Mouse (Mus musculus) spleen, postnatal 14 days (tissue): ENCODE results near the gene Tmem40.

Source experiments
- DNase-seq, 2 experiments: peaks; one replicate each; pipeline ENCODE4 v3.0.0; 2021 to 2022; ENCODE audit warnings: low spot score in 2 of 2

The Tmem40 gene

DNA sequence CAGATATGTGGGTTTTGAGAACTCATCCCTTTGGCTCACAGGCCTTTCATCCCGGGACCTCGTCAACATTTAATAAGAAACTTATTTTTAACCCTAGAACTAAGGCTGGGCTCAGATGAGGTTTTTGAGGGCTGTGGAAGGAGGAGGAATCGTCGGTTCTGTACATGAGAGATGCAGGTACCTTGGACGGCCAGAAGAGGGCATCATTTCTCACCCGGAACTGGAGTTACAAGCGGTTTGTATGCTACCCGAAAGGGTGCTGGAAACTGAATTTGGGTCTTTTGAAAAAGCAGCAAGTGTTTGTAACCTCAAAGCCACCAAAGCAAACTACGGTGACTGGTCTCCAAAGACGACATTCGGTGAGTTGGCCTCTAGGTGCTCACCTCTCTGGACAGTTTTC, 60.9 kb downstream of the Tmem40 start:
- no peak for DNase-seq

DNA sequence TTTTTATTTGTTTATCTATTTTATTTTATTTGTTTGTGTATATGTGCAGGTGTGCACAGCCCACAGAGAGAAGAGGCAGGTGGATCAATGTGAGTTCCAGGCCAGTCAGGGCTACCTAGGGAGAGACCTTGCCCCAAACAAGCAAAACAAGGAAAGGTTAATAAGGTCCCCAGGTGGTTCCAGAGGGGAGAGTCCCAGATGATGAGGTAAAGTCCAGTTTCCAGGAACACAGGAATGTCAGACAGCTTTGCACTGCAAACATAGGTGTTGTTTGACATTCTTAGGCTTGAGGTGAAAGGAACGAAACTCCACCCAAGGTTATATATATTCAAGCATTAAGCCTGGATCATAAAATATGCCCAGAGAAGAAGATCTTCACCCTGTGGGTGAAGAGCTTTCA, 61.4 kb downstream of the Tmem40 start:
- no peak for DNase-seq

- no peak for DNase-seq
These were observed 63.5 kb downstream of the Tmem40 start for GRCm38 (mm10) chr6:115698699-115699098.

DNA sequence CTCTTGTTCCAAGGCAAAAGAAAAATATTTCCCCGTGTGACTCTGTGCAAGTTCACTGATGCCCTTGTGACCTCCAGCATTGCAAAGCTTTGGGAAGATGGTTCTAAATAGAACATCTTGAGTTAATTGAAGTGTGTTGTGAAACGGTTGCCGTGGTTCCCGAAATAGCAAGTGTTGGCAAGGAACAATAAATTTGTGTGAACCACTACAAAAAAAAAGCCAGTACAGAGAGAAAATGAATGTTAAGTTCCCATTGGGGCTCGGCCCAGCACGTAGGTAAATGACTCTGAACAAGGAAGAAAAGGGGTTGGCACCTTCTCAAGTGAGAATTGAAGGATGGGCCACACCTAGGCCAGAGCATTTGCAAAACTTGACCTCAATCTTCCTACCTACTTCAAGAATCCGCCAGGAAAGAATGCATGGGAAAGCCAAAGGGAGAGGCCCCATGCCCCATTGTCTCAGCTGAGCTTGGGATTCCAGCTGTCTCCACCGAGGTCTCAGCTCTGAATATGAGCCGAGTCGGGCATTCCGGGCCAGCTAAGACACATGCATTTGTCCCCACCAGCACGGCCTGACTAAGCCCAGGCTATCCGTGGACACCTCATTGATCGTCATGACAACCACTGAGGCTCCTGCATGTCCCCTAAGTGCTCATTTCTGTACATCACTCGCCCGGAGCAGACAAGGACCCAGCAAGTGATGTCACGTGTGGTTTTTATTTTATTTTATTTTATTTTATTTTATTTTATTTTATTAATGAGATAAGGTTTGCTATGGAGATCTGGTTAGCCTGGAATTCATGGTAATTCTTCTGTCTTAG, 64.3 kb downstream of the Tmem40 start:
- DNase-seq: no peak

DNA sequence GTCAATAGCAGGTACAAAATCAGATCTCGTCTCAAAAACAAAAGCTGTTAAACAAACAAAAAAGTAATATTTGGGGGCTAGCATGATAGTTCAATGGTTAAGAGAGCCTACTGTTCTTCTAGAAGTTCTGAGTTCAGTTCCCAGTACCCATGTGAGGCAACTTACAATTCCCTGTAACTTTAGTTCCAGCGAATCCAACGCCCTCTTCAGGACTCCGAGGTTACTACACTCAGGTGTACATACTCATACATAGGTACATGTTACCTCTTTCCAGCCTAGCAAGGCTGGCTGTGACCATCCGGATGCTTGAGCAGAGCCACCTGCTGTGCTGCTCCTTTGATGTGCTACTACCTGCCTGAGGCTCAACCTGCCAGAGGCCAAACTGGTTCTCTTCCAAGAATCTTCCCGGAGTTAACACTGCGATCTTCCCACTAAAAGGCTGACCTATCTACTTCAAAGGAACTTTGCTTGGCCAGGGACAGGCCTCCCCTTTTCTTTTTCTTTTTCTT, 65.4 kb downstream of the Tmem40 start:
- no peak for DNase-seq

DNA sequence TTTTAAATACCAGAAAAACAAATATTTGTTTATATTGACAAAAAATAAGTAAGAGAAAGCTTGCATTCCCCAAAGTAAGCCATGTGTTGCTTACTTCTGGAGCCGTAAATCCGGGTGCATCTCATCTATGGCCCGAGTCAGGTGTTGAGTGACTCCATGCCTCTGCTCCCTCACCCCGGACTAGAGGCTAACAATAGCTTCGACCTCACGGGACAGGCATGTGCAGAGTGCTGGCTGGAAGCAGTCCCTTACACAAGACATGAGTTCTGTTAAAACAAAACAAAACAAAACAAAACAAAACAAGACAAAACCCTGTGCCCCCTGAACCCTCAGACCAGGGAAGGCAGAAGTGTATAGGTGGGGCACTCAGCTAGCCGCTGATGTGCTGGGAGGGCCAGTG, 67.1 kb downstream of the Tmem40 start:
- no peak for DNase-seq

DNA sequence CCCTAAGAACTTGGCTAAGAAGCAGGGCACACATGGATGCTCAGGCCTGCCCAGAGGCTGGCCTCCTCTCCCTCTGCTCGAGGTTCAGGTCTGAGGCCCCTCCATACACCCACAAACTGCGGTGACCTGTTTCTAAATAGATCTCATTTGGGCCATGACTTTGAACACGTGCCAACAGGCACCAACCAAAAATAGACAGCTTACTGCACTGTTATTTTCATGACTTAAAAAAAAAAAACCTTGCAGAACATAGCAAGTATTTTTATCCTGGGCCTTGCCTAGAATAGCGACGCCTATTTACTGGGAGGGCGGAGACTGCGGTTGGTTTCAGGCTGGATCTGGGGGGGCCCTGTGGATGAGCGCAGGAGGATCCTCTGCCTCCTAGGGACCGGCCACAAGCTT, 67.8 kb downstream of the Tmem40 start:
- no peak for DNase-seq

- DNase-seq: no peak
These were observed 69.1 kb downstream of the Tmem40 start for GRCm38 (mm10) chr6:115692963-115693730.

- no peak for DNase-seq
These were observed 69.9 kb downstream of the Tmem40 start for GRCm38 (mm10) chr6:115692163-115692950.

GRCm38 (mm10) chr6:115690105-115690504, 72.1 kb downstream of the Tmem40 start:
- no peak for DNase-seq

DNA sequence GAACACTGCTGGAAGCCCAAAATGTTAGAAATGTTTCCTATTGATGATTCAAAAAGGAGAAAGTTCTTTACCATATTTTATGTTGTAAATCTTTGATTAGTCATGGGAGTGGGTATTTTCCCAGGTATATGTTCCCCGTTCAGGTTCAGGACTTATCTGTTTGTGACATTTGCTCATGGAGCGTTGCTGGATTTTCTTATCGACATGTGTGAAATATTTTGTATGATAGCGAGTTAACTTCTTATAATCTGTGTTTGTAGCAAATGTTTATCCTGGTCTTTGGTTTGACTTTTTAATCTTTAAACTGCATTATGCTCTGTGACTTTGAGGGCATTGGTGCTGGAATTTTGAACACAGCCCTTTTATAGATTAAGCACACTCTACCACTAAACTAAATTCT, 73.6 kb downstream of the Tmem40 start:
- DNase-seq: no peak

- DNase-seq: no peak
These were observed 74.5 kb downstream of the Tmem40 start for GRCm38 (mm10) chr6:115687753-115688152.

GRCm38 (mm10) chr6:115684851-115685646, 77.2 kb downstream of the Tmem40 start:
- DNase-seq: no peak

GRCm38 (mm10) chr6:115684271-115684670, 77.9 kb downstream of the Tmem40 start:
- DNase-seq: no peak

GRCm38 (mm10) chr6:115681066-115681465, 81.1 kb downstream of the Tmem40 start:
- DNase-seq: no peak
